Mouse (Mus musculus) 3T3-L1 (cell line): ENCODE results near the gene Prkag3.
A peak's percentile ranks its signal among the peaks of the same experiment; 100 is the strongest.

Experiments
- DNase-seq: peaks from one replicate; pipeline ENCODE4 v3.0.0-alpha.2; 2015; ENCODE audit warnings: low read depth, low spot score

The Prkag3 gene

GRCm38 (mm10) chr1:74748643-74749271 lies at the start of gene Prkag3:
Gene Prkag3 (minus strand): TSS chr1:74749221.
- DNase-seq = peak; percentile 68

DNA sequence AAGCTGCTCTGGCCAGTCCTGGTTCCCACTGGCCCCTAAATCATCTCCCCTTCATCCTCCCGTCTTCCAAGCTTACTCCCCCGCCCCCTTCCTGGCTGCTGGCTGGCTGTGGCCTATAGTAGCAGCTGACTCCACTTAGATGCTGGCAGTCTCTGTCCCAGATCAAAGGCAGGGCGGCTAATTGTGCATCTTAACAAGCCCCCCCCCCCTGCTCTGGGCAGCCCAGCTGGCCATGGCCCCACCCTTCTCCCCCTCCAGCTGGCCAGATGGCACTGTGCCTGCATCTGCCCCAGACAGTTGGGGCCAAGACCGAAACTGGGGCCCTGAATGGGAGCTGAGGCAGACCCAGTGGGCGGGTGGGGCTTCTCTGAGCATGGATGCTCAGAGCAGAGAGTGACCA lies 48.4 kb upstream of the Prkag3 start:
- DNase-seq = no peak

- no peak for DNase-seq
Measured at GRCm38 (mm10) chr1:74795145-74795529, 46.1 kb upstream of the Prkag3 start.

DNA sequence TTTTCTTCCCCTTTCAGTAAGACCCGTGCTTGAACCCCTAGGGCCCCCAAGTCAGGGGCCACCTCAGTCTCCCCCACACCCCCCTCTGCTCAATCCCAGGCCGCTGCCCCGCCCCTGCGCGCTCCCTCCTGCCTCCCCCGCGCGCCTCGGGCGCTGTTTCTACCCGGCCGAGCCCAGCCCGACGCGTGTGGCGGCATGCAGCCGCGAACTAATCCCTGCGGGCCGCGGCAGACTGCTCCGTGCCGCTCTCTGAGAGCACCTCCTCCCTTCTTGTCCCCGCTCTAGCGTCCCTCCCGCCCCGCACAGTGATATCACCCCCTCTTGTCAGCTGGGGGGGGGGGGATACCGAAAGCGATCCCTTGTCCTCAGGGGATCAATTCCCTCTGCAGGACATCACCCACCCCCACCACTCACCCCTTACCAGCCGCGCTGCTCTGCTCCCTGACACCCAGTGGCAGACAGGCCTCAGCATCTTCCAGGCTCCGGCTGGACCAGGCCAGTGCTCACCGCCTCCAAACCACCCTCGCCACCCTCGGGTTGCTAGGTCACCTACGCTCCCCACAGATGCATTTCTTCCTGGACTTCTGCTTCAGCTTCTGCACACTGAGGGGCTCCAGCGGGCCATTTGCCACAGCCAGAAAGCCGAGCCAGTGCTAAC lies 45.6 kb upstream of the Prkag3 start:
- DNase-seq = no peak

DNA sequence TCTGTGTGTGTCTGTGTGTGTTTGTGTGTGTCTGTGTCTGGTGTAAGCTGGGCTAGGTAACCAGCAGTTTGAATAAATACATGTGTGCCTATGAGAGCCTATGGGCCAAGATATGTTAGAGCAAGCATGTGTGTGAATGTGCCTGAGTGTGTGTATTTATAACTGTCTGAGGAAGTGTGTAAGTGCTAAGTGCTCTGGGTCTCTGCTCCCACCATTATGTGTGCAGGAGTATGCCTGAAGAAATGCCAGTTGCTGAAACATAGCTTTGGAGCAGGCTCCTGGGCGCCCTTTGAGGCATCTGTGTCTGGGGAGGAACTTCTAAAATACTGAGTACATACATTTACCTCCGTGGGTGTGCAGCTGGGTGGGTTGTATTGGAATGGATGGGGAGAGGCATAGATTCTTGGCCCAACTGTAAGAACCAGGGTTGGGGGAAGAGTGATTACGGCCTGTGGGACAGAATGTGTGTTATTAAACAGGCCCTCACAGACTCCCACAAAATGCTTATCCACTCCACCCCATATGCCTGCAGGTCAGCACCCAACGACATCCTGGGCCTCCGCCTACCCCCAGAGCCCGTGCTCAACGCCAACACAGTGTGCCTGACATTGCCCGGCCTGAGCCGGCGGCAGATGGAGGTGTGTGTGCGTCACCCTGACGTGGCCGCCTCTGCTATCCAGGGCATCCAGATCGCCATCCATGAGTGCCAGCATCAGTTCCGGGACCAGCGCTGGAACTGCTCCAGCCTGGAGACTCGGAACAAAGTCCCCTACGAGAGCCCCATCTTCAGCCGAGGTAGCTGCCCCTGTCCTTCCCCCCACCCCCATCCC lies 44.0 kb upstream of the Prkag3 start:
- no peak for DNase-seq

- DNase-seq = no peak
Measured at GRCm38 (mm10) chr1:74791249-74791648, 42.2 kb upstream of the Prkag3 start, which contains the start of gene Wnt10a. Gene Wnt10a (plus strand): TSS chr1:74791516.

DNA sequence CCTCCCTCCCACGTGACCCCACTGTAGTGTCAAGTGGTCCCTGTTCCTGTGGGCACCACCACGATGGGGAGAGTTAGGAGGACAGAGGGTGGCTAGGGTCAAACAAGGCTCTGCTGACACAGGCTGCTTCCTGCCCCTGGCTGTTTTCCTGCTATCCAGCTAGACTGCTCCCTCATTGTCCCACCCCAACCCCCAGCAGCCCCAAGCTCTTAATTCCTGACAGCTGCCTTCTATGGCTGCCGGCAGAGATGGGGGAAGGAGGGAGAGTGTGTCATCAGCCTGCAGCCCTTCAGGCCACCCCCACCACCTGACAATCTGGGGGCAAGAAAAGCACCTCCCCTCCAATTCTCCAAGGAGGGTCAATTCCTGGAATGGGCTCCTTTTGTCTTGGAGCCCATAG lies 41.1 kb upstream of the Prkag3 start:
- no peak for DNase-seq

- DNase-seq = no peak
Measured at GRCm38 (mm10) chr1:74788603-74789176, 39.7 kb upstream of the Prkag3 start.

- peak; percentile 89 for DNase-seq
Measured at GRCm38 (mm10) chr1:74787846-74788245, 38.8 kb upstream of the Prkag3 start.

DNA sequence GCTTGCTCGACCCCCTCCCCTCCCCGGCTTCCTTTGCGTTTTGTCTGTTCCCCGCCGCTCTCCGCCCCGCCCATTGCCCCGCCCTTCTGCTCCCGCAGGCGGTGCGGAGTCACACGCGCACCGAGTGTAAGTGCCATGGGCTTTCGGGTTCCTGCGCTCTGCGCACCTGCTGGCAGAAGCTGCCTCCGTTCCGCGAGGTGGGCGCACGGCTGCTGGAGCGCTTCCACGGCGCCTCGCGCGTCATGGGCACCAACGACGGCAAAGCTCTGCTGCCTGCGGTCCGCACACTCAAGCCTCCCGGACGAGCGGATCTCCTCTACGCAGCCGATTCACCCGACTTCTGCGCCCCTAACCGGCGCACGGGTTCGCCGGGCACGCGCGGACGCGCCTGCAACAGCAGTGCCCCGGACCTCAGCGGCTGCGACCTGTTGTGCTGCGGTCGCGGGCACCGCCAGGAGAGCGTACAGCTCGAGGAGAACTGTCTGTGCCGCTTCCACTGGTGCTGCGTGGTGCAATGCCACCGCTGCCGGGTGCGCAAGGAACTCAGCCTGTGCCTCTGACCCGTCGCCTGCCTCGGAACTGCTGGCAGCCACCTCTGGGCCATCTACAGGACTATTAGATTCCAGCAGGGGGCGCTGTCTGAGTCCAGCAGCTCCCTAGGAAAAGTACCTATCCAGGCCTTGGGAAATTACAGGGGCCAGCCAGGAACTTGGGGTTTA lies 35.2 kb upstream of the Prkag3 start:
- DNase-seq = no peak

- no peak for DNase-seq
Measured at GRCm38 (mm10) chr1:74783554-74783953, 34.5 kb upstream of the Prkag3 start.

DNA sequence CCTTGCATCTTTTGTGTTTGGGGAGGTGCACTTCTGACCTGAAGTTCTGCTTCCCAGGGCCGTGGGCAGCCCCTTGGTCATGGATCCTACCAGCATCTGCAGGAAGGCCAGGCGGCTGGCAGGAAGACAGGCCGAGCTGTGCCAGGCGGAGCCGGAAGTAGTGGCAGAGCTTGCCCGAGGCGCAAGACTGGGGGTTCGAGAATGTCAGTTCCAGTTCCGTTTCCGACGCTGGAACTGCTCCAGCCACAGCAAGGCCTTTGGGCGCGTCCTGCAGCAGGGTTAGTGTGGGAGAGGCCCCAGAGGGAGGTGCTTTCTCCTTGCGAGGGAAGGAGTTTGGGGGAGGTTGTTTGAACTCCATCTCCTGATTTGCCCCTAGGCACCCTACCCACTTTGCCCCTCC lies 33.0 kb upstream of the Prkag3 start:
- DNase-seq = no peak

DNA sequence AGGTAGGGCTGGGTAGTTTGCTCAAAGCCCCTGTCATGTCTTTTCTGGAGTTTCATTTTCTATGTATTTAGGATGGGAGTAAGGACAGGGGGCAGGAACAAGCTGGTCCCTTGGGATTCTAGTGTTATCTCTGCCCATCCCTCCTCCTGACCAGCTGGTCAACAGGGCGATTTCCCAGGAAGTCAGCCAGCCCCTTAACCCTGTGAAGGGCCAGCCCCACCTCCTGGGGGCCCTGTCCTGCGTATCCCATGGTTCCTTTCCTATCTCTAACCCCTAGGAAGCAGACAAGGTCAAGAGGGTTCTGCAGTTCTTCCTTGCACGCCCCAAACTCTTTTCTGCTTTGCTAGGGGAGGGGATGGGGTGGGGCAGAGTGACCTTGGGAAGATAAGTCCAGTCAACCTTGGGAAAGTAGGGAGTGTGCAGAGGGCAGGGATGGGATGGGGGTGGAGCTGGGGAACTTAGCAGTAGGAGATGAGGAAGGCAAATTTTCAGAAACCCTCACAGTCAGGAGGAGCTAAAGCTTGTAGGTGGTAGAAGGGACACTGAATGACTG lies 30.0 kb upstream of the Prkag3 start:
- DNase-seq = no peak

- no peak for DNase-seq
Measured at GRCm38 (mm10) chr1:74775816-74776215, 26.8 kb upstream of the Prkag3 start.

DNA sequence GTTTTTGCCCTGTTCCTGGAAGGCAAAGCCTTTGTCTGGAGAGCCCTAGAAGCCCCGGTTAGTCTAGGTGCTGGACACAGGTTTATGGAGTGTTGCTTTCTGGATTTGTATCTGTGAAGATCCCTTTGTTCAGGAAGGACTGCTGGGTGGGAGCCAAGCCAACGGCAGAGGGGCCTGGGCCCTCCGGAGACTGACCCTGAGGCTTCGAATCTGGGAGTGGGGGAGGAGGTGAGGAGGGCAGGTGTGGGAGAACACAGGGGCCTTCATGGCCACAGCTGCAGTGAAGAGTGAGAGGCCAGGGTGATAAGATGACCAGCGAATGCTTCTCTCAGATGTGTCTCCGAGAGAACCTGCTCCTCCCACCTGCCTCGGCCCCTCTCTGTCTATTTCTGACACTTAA lies 25.0 kb upstream of the Prkag3 start:
- no peak for DNase-seq

- DNase-seq = peak; percentile 77
Measured at GRCm38 (mm10) chr1:74773136-74773535, 24.1 kb upstream of the Prkag3 start.

DNA sequence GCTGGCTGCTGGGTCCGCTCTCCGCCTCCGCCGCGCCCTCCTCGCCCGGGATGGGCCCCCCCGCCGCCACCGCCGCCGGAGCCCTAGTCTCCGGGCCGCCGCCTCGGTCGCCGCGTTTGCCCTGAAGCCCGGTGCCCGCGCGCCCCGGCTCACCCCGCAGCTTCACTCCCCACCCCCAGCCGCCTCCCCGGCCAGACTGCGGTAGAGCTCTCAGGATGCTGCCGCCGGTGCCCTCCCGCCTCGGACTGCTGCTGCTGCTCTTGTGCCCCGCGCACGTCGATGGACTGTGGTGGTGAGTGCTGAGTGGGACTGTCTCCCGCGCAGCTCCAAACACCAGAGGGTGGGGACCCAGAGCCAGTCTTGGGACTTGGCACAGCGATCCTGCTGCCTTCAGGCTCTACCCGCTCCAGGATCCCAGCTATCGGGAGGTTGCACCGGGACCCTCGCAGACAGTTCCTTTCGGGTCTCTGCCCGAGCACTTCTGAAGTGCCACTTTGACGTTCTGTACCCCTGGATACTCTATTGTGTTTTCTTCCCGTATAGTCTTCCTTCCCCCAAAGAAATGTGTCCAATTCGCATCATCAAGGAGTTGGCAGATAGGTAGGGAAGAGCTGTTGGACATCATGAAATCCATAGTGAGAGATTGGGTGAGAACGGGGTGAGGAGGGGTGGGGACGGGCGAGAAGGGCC lies 23.1 kb upstream of the Prkag3 start:
- DNase-seq = no peak

GRCm38 (mm10) chr1:74771845-74771930 lies 22.7 kb upstream of the Prkag3 start, which contains the start of gene Wnt6:
Gene Wnt6 (plus strand): TSS chr1:74771892.
- no peak for DNase-seq

- DNase-seq = no peak
Measured at GRCm38 (mm10) chr1:74771467-74771844, 22.4 kb upstream of the Prkag3 start.

DNA sequence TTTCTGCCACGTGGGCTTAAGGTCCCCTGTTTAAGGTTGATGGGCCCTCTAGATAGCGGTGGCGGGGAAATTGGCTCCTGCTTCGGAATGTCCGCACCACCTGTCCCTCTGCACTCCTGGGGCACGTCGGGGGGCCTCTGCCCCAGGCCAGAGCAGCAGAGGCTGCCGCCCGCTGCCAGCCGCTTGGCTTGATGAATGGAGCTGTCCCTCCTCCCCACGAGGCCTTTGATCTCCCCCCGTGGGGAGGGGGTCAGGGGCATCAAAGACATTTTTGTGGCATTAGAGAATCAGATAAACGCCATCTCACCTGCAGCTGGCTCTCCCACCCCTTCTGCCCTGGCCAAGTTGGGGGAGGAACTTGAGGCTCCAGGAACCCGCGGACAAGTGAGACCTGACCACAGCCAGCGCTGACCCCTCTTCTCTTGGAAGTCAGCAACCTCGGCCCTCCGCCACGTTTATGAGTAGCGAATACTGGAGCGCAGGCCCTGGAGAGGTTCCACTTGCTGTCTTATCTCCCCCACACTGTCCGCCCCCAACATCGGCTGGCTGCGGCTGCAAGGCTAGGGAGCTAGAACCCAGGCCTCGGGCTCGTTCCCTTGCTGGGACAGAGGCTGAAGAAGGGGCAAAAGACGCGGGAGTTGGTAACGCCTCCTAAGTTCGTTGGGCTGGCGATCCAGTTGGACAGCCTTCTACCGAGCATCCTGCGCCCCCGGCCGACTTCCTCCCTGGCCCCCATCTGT lies 21.9 kb upstream of the Prkag3 start:
- no peak for DNase-seq

GRCm38 (mm10) chr1:74763081-74763480 lies 14.1 kb upstream of the Prkag3 start:
- peak; percentile 82 for DNase-seq
